Mouse (Mus musculus) heart, adult 18-20 months (tissue): Measurements from ENCODE around the gene Map2k6. TPM values are rescaled to one million over a fixed set of nuclear protein-coding genes. Genes with fewer than 3 reads are reported as not detected.
"Not testable (repeated sequence)": the region's sequence is repeated elsewhere in the genome, so short reads cannot be mapped to it uniquely, and the experiment has no call there.

Experiments
- DNase-seq, 2 experiments: peaks; one replicate each; pipeline ENCODE4 v3.0.0; 2021 to 2022; ENCODE audit warnings: mixed read lengths in 1 of 2
- long read RNA-seq, 2 experiments: library from polyadenylated mRNA; stranded (forward); transcript quantifications; one replicate each; pipeline ENCODE4 v2.0.0; 2021
- total RNA-seq, 2 experiments: library from RNA; stranded (reverse); gene quantifications; 2 replicates each; pipeline ENCODE4 v1.2.3; 2021

The Map2k6 gene
- 1 to 10 TPM; 4.2 to 5.8 TPM for total RNA-seq
- long read RNA-seq, experiment 1, partial matches to known transcripts = 0 of 1 reads
- long read RNA-seq, experiment 1, other reads (novel, unspliced or antisense) = 0 of 1 reads
- long read RNA-seq, experiment 2, partial matches to known transcripts = 0 of 3 reads
- long read RNA-seq, experiment 2, other reads (novel, unspliced or antisense) = 1 of 3 reads

DNA sequence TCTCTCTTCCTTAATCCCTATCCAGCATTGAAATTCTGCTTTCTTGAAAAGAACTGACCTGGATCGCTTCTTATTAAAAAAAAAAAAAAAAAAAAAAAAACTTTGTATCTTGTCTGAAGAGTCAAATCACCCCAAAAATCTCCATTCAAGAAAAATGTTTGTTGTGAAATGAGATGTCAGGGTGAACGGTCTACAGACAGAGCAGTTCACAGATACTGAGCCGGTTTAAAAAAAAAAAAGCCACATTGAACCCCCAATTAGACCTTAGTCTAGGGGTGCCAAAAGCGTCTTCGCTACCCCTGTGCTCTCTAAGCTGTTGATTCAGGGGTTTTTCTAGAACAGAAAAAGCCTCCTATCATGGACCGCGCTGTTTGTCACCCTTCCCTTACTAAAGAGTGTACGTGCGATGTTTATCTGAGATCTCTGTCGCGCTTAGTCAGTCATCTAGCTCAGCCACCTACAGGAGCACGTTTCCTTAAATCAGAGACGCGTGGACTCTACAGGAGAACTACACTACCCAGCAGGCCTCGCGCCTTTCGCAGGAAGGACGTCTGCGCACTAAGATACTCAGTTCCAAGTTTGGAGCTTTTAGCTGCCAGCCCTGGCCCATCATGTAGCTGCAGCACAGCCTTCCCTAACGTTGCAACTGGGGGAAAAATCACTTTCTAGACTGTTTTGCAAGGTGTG, at the start of gene Map2k6:
Gene Map2k6, plus strand, starts transcription at position 570 of the 687 bp plus-strand sequence.
- peak; percentile 89 for DNase-seq

DNA sequence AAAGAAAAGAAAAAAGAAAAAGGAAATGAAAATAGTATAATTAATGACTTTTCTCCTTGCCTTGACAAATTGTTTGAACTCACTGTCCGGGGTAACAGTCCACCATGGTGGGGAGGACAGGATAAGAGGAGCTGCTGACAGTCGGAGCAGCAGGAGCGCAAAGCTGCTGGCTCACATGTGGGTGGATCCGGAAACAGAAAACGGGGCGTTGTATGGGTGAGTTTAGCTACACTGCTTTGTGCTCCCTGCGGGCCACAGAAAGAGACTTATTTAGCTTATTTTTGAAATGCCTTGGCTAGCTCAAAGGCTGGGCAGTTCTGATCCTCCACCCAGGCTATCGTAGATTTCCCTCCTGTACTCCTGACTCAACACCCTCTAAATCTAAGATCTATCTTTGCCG, 44.7 kb upstream of the Map2k6 start:
- no peak for DNase-seq

DNA sequence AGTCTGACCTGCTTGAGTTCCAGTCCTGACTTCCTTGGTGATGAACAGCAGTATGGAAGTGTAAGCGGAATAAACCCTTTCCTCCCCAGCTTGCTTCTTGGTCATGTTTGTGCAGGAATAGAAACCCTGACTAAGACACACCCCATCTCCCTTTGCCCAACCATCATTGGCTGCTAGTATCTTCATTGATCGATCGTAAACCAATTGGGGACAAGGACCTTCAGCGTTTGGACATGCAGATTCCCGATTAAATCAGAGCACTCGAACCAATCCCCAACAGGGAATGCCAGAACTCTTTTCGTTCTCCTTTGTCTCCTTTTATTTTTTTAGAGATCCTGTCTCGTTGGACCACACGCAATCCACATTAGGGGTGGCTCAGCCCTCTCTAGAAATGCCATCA, 43.8 kb upstream of the Map2k6 start:
- not testable (repeated sequence) for DNase-seq

DNA sequence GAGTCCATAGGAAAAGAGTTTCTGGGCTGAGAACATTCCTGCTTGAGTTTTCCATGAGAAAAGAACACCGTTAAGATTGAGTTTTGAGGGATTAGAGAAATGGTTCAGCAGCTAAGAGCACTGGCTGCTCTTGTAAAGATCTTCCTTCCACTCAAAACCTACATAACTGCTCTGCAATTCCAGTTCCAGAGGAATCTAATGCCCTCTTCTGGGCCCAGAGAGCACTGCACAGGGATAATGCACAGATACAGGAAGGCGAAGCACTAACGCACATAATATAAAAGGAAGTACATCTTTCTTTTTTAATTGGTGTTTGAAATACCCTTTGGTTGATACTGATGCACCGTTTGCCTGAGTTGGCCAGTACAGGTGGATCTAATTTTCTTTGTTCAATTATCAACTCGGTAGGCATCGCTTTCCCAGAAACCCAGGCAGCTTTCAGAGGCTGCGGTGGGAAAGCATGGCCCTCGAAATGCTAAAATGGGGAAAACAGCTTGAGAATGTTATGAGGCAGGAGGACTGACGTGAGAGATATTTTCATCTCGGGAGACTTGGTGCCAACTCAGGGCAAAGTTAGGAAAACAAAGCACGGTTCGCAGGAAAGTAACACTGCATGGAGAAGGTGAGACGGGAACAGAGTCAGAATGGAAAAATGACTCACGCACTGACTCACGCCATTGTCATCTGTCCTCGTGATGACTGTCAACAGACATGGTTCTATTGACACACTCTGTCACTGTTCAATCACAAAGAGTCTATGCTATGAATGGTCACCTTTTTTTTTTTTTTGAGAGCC, 41.0 kb upstream of the Map2k6 start:
- DNase-seq = peak; percentile 24 to 67

DNA sequence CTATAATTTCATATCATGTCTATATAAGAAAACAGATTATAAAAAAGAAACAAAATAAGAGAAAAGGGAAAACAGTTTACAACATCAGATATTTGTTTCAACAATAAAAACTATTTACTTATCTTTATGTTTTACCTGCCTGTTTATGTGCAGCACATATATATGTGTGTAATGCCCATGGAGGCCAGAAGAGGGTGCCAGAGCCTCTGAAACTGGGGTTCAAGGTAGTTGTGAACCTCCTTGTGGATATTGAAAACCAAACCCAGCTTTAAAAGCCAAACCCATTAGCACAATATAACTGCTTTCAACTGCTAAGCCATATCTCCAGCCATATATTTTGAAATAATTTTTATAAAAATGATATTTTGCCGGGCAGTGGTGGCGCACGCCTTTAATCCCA, 33.9 kb upstream of the Map2k6 start:
- DNase-seq = peak; percentile 31 to 71

DNA sequence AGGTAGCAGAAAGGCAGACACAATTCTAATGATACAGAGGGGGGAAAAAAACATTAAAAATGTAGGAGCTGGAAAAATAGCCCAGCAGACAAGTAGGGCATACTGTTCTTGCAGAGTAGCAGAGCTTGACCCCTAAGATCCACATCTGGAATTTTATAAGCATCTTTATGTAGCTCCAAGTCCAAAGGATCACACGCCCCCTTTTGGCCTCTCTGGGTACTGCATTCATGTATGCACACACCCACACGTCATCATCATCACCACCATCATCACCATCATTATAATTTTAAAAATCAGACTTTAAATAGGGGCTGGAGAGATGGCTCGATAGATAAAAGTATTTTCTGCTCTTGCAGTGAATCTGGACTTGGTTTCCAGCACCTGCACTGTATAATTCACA, 32.0 kb upstream of the Map2k6 start:
- no peak for DNase-seq

DNA sequence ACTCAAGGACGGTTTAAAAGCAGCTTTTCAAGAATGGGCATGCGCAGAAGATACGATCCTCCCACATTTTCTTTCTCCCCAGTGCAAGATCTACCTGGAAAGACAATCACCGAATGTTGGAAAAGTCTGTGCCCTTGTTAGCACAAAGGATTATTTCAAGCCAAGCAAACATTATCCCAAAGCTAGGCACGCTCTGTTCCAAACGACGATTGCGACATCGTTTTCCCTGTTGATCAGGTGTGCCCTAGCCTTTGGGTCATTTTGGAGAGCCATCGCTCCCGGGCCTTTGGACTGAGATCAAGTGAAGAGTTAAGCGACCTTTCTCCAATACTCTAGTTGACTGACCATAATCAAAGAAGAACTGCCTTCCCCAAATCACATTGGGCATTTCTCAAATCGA, 31.3 kb upstream of the Map2k6 start:
- no peak for DNase-seq

DNA sequence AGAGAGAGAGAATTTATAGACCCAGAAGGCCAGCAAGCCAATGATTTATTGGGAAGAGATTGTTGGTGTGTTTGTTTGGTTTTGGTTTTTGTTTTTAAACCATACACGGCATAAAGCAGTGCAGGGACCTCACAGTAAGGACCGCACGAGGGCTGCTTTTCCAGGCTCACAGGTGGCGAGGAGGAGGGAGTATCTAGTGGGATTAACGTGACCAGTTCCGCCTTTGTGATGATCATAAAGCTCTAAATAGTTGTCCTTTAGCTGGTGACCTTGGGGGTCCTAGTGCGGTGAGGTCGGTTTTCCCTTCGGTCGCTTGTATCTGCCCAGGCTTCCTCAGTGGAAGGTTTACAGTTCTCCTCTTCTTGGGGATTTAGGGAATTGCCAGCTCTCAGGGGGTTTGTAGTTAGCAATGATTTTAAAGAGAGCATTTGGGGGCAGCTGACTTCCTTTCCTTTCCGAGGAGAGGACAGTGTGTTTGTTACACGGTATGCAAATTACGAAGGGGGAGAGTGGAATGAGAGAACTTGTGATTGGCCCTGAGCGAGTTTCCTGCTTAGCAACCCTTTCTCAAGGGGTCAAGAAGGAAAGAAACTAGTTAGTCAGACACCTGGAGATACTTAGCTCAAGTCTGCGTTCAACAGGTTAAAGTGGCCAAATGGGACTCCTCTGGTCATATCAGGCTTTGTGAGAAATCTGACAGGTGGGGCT, 29.5 kb upstream of the Map2k6 start:
- DNase-seq = peak in 1 of 2 experiments; percentile 7

DNA sequence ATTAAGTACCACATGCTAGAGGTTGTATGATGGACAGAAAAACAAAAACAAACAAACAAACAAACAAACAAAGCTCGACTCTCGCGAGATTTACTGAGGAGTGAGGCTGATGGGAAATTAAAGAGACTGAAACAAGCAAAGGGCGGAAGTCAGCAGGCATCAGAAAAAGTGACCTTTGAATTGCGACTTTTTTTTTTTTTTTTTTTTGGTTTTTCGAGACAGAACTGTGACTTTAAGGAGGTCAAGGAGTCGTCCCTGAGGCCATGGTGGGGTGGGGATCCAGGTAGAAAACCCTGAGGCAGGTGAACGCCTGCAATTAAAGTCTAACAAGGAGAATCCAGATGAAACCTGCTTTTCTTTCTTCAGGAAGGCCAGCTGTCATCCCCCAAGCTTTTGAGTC, 27.1 kb upstream of the Map2k6 start:
- no peak for DNase-seq

DNA sequence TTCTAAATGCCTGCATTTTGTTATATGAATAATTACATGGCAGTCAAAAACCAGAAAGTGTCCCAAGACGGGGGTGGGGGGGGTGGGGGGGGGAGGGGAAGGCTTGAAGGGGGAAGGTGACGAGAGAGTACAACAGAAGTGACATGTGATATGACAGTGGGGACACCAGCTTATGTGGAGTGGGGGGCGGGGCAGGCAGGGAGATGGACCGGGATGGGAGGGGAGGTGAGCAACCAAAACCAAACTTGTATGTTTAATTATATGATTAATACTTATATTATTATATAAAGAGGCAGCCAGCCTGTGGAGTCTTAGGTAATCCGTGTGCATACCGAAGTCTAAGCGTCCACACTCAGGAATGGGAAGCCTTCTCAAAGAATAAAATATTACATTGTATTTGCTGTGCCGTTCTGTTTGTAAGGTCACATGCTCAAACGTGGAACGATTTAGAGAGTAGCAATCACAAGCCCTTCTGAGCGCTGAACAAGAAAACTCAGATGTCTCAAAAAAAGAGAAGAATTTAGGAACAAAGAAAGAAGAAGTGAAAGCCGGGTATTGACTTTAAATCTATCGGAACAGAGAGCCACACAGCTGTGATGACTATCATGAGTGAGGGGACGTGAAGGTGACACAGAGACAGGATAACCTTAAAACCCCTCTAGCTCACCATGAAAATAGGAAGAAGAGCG, 26.5 kb upstream of the Map2k6 start:
- peak in 1 of 2 experiments; percentile 7 for DNase-seq

DNA sequence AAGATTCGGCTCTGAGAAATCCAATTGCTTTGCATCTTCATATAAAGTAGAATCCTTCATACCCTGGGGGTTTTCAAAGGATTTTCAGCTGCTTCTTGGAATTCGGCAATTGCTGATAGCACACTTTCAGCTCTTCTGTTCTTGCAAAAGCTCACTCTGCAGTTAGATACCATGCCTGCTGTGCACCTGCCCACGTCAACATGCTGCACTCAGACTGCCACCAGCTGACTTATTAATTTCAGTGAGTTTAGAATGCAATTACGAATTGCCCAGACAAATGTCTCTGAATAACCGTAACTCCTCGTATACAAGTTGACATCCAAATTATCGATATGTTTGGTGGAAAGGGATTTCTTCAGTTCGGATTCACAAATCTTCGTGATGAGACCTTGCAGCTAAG, 24.9 kb upstream of the Map2k6 start:
- DNase-seq = no peak

DNA sequence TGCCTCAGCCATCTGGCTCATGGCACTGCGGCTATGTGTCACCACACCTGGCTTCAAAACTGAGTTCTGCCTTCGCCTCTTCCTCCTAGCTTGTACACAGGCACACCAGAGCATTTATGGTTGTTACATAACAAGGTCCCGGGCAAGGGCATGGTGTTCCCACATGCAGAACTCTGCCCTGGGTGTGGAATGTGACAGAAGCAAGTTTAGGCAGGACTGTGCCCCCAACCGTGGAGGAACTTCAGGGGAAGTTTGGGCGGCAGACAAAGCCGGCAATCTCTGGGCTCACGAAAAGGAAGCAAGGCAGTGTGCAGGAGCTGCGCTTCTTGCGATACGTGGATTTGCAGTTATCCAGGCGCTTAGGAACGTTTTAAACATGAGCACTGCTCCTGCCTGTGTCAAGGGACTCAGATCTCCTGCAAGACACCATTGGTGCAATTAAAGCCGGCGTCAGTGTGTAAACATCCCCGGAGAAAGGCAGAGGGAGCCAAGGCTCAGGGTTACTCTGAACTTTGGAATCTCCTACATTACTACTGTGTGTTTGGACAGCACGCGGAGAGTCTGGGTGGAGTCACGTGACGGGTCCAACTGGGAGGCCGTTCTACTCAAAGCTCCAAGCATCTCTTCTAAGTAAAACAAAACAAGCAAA, 19.1 kb upstream of the Map2k6 start:
- peak; percentile 80 to 82 for DNase-seq

DNA sequence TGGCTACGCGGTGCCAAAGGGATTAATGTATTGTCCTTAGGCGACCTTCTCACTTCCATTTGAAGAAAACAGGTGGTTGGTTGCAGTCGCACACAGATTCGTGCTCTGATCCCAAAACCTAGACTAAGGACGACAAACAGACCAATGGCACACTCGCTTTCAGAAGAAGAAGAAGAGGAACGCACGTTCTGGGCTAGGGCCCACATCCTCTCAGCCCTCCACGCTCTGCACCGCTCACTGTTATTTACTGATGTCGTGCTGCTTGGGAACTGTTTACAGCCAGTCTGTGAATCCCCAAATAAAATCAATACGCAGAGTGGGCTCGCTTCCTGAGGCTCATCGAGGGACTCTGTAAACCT, 18.6 kb upstream of the Map2k6 start:
- no peak for DNase-seq

DNA sequence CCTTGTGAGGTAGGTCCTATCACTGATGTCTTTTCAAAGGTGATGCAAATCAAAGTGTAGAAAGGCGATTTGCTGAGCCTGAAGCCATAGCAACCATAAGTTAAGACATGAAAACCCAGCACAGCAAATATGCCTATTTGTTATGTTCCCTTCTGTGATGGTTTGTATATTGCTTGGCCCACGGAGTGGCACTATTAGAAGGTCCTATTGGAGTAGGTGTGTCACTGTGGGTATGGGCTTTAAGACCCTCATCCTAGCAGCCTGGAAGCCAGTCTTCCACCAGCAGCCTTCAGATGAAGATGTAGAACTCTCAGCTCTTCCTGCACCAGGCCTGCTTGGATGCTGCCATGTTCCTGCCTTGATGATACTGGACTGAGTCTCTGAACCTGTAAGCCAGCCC, 13.4 kb upstream of the Map2k6 start:
- no peak for DNase-seq

DNA sequence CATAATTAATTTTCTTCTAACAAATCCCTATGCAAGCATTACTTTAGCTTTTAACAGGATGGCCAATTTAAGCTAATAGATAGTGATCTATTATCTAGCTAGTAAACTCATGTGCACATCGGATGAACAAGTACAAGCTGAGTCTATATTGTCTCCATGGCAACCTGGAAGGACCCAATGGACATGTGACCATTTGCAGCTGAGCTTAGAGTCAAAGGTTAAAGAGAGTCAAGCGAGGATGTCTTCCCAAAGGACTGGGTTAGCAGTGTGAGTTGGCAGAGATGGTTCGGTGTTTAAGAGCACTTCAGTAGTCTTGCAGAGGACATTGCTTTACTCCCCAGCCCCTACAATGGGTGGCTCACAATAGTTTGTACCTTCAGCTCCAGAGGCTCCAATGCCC, 6.2 kb upstream of the Map2k6 start:
- DNase-seq = no peak

DNA sequence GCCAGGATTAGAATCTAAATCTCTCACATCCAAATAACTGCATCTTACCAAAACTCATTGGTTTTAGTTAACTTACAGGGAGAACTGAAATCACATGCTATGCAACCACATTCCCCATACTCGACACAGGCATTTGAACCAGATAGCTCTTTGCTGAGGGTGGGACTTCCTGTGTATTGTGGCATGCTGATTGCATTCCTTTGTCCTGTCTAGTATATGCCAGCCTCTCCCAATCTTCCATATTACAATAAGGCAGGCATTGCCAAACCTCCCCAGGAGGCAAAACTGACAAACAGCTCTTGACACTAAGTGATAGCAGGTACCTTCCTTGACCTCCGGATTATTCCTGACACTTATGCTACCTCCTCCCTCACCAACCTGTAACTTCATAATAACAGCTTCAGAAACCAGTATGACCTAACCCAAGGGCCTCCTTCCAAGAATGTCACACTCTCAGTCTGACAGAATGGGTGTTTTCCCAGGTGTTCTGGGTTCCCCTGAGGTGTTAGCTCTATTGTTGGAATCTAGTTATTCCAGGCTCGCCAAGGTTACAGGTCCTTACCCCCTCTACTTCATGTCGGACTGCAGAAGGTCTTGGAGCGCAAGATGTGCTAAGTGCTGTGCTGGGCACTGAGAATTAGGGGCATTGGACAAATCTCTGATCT, 4.0 kb upstream of the Map2k6 start:
- DNase-seq = no peak

DNA sequence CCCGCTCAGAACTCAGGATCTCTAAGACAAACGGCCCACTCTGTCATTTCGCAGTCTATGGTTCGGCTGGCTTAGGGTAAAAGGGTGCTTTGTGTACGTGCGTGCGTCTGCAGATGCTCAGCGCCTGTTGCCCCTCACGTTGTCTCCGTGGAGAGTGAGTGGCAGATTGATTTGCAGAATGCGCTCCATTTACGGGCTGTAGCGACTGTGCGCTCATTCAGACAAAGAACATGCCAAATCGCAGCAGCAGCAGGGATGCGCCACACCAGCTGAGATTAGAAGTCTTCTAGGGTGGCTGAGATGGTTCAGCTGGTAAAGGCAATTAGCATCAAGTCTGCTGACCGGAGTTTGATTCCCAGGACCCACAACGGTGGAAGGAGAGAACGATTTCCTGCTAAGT, 2.8 kb upstream of the Map2k6 start:
- no peak for DNase-seq

DNA sequence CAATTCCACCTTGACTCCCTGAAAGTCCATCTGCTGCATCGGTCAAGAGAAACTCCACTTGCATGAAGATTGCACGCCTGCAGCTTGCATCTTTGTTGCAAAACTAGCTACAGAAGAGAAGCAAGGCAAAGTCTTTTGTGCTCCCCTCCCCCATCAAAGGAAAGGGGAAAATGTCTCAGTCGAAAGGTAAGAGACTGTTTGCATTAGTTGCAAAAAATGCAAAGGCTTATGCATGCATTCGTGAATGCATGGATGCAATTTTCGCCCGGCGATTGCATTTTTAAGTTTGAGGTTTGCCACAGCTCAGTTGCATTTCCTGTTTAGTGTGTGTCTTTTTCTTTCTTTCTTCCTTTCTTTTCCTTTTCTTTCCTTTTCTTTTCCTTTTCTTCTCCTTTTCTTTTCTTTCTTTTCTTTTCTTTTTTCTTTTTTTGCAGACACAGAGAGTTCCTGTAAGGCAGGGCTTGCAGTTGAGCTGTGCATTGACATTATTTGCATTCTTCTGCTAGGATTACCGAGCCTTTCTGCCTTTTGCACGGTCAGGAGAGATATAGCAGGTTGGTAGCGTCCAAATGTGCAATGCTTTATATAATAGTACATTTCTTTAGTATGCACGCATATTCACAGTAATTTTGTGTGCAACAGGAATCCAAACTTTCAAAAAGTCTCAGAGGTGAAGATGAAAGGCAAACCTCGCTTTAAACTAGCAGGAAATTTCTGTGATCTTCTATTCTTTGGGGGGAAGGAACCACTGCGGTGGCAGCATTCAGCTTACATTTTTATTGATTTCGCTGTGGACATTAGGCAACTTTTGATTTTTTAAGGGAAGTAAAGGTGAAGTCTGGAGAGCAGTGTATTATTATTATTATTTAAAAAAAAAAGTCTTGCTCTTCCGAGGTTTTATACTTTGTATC, 573 bp downstream of the Map2k6 start:
- DNase-seq = no peak

DNA sequence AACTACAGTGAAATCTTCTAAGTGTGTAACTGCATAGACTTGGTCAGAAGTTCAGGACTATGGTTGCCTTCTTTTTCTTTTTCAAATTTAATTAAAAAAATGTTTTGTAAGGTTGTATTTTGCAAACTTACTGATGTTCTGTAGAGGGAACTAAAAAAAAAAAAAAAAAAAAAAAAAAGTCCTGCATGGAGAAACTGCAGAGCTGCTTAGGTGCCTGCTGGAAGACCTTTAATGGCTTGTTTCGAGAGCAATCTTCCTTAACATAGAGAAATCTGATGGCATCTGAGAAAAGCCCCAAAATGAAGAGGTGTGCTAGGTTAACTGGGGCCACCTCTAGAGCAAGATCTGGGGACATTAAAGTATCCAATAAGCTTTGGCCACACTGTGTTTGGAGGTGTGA, 1.4 kb downstream of the Map2k6 start:
- no peak for DNase-seq

DNA sequence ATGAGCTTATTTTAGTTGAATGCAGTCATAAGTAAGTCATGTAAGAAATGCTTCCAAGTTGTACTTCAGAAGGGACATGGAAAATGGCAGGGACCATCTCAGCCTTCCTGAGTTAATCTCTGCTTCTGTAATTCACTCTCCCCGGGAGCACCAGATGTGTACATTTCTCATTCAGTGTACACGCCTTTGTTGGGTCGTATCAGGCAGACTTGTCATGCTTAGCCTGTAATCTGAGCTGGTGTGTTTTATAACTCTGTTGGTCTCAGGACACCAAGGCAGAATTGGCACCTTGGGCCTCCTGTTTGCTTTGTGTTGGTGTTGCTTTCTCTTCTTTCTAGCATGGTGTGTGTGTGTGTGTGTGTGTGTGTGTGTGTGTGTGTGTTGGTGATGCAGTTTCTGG, 3.7 kb downstream of the Map2k6 start:
- DNase-seq = peak in 1 of 2 experiments; percentile 23
